Mouse (Mus musculus) subcutaneous adipose tissue, adult 2 months (tissue): ENCODE data around the gene Glp1r. TPM values are rescaled to one million over a fixed set of nuclear protein-coding genes. Genes with fewer than 3 reads are reported as not detected.

ENCODE experiments used
- polyA plus RNA-seq: library from polyadenylated mRNA; depleted of rRNA; stranded (reverse); fragments of >200 nt; gene quantifications from 2 replicates; pipeline ENCODE4 v1.2.3, GENCODE M21; 2012; ENCODE audit warnings: low replicate concordance; rRNA removed

The Glp1r gene
- polyA plus RNA-seq: 0.03 and 0.30 TPM in 2 replicates

DNA sequence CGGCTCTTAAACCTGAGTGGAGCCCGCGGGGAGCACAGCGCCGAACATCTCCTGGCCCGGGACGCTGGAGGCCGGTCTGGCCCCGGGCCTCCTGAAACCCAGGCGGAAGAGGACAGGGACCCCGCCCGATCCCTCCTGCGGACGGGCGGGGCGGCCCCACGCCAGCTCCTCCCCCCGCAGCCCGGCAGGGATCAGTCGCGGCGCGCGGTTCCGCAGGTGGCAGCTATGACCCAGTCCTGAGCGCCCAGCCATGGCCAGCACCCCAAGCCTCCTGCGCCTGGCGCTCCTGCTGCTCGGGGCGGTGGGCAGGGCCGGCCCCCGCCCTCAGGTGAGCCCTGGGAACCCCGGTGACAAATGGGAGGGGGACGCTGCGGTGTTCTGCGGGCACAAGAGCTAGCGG lies at the start of gene Glp1r:
Gene Glp1r, plus strand, starts transcription at position 191 of the 400 bp plus-strand sequence.

GRCm38 (mm10) chr17:30954340-30954739 lies 52.7 kb downstream of the Glp1r start, which contains the start of gene Umodl1:
Gene Umodl1, plus strand, starts transcription at chr17:30954640.

Other genes starting within 250 kb of the Glp1r start
- not detected in 2 replicates for gene Umodl1, start 52.8 kb downstream of the Glp1r start, polyA plus RNA-seq
- 11.7 and 15.1 TPM in 2 replicates for gene Abcg1, start 155.9 kb downstream of the Glp1r start, polyA plus RNA-seq
- 1.1 and 1.4 TPM in 2 replicates for gene Tff3, start 227.8 kb downstream of the Glp1r start, polyA plus RNA-seq
- 0.26 TPM in 1 of 2 replicates, not detected in the other for gene Tff2, start 242.5 kb downstream of the Glp1r start, polyA plus RNA-seq